Mouse (Mus musculus) liver, postnatal 0 days (tissue): ENCODE data around the gene Utp14a. TPM values are rescaled to one million over a fixed set of nuclear protein-coding genes. Genes with fewer than 3 reads are reported as not detected.

Source experiments
- ATAC-seq: fragments of 200-750 bp; cut with Nextera tagmentation; 2 replicates; pipeline ENCODE4 v1.8.0; 2017; ENCODE audit warnings: mild to moderate bottlenecking, moderate library complexity
- DNase-seq: peaks from one replicate; pipeline ENCODE4 v3.0.0-alpha.2; 2016
- H3K27ac ChIP-seq: fragments of 300-500 bp; sonication (generic); 2 replicates; pipeline ENCODE4 v1.5.1; 2014; ENCODE audit warnings: antibody characterized with exemption, moderate library complexity, mild to moderate bottlenecking, low read depth
- H3K27me3 ChIP-seq: fragments of 300-500 bp; sonication (generic); 2 replicates; pipeline ENCODE4 v1.6.1; 2014; ENCODE audit warnings: low read length, control low read depth, mixed read lengths; ENCODE audit not compliant: insufficient read depth
- H3K36me3 ChIP-seq: fragments of 300-500 bp; sonication (generic); replicated peaks from 2 replicates; pipeline ENCODE4 v1.6.1; 2014; ENCODE audit warnings: mild to moderate bottlenecking, control low read depth, low read length, moderate library complexity, mixed read lengths; ENCODE audit not compliant: insufficient read depth
- H3K4me1 ChIP-seq: fragments of 300-500 bp; sonication (generic); 2 replicates; pipeline ENCODE4 v1.6.1; 2014; ENCODE audit warnings: antibody characterized with exemption, mild to moderate bottlenecking, control low read depth; ENCODE audit not compliant: insufficient read depth
- H3K4me2 ChIP-seq: fragments of 300-500 bp; sonication (generic); 2 replicates; pipeline ENCODE4 v1.6.1; 2014; ENCODE audit warnings: low read depth, mild to moderate bottlenecking, low read length, moderate library complexity, mixed read lengths
- H3K4me3 ChIP-seq: fragments of 300-500 bp; sonication (generic); 2 replicates; pipeline ENCODE4 v1.5.1; 2014; ENCODE audit warnings: low read depth, low read length
- H3K9ac ChIP-seq: fragments of 300-500 bp; sonication (generic); replicated peaks from 2 replicates; pipeline ENCODE4 v1.6.1; 2014; ENCODE audit warnings: mild to moderate bottlenecking, moderate library complexity
- H3K9me3 ChIP-seq: fragments of 300-500 bp; sonication (generic); 2 replicates; pipeline ENCODE4 v1.6.1; 2016; ENCODE audit warnings: mild to moderate bottlenecking, control low read depth, low read length, mixed read lengths
- CTCF ChIP-seq: sonication (generic); IDR thresholded peaks from 2 replicates; pipeline ENCODE4 v1.5.1; 2016; ENCODE audit warnings: antibody characterized with exemption, low read depth
- EP300 ChIP-seq: IDR thresholded peaks from 2 replicates; pipeline ENCODE4 v1.6.1; 2016; ENCODE audit warnings: antibody characterized with exemption, low read depth, mild to moderate bottlenecking
- WGBS: fragments of 180-500 bp; shearing (Covaris S2); extraction: QIAGEN DNeasy Blood & Tissue Kit; methylation state at CpG from one replicate; pipeline ENCODE4 v1.1.7; 2014; ENCODE audit not compliant: insufficient replicate concordance; 5-methylcytosine and 5-hydroxymethylcytosine counted together
- polyA plus RNA-seq: library from polyadenylated mRNA; unstranded; fragments of >200 nt; fragmentation: Nextera tagmentation; extraction: Ambion mirVana; gene quantifications from 2 replicates; pipeline ENCODE4 v1.2.1, GENCODE M21; 2015

Utp14a gene
- polyA plus RNA-seq, 1 experiment from 2014 or later: 7.9 TPM

- Histone ChIP-seq H3K9ac (no peak overlapping the region), H3K9me3 (no peaks in the 10 kb centered on the region), H3K27ac (no peak overlapping the region), H3K4me2 (no peak overlapping the region), H3K4me3 (no peak overlapping the region), H3K4me1 (peaks cover 3% of the 10 kb centered on the region; the same call in 1 of the 2 replicates), H3K27me3 (no peaks in the 10 kb centered on the region), H3K36me3 (no peaks in the 10 kb centered on the region)
- no peak for TF ChIP-seq CTCF
- TF ChIP-seq EP300: no peak
- DNase-seq (no peak), ATAC-seq (no peak)
- WGBS: 56% methylated on average over 3 of the region's 3 CpGs
Observed at GRCm38 (mm10) chrX:48291413-48291812, 34.8 kb downstream of the Utp14a start.

GRCm38 (mm10) chrX:48305356-48305755, 48.7 kb downstream of the Utp14a start:
- Histone ChIP-seq H3K4me2 (no peak overlapping the region), H3K27ac (no peak overlapping the region), H3K4me1 (0 out of 2 replicates have a peak, but pooled peaks cover 2% of the 10 kb centered on the region), H3K9ac (no peak overlapping the region), H3K36me3 (no peaks in the 10 kb centered on the region), H3K9me3 (no peaks in the 10 kb centered on the region), H3K4me3 (no peak overlapping the region), H3K27me3 (no peaks in the 10 kb centered on the region)
- ATAC-seq (no peak), DNase-seq (no peak)
- 80% methylated on average over 4 of the region's 4 CpGs for WGBS
- TF ChIP-seq CTCF (no peak), EP300 (no peak)

GRCm38 (mm10) chrX:48310706-48311517, 54.2 kb downstream of the Utp14a start:
- TF ChIP-seq EP300: no peak
- TF ChIP-seq CTCF: no peak
- Histone ChIP-seq H3K27me3 (peaks cover 2% of the 10 kb centered on the region; the same call in 1 of the 2 replicates), H3K4me1 (peaks cover 19% of the 10 kb centered on the region), H3K4me3 (peak overlapping the region; percentile 30), H3K4me2 (peak overlapping the region; percentile 65), H3K9me3 (no peaks in the 10 kb centered on the region), H3K27ac (no peak overlapping the region), H3K36me3 (no peaks in the 10 kb centered on the region), H3K9ac (peak overlapping the region; percentile 51; the same call in 1 of the 2 replicates)
- WGBS: 24% methylated on average over 26 of the region's 26 CpGs
- no peak for ATAC-seq
- no peak for DNase-seq

- no peak for ATAC-seq
- WGBS: 71% methylated on average over 5 of the region's 5 CpGs
- no peak overlapping the region for H3K4me3 ChIP-seq
Observed at GRCm38 (mm10) chrX:48311727-48312126, 55.1 kb downstream of the Utp14a start.

GRCm38 (mm10) chrX:48314530-48315079, 57.9 kb downstream of the Utp14a start:
- peak overlapping the region; percentile 76 for H3K4me2 ChIP-seq
- TF ChIP-seq CTCF (no peak), EP300 (no peak)
- peaks cover 6% of the 10 kb centered on the region; the same call in 1 of the 2 replicates for H3K27me3 ChIP-seq
- H3K27ac ChIP-seq: peak overlapping the region; percentile 79
- peak overlapping the region; percentile 43 for H3K4me3 ChIP-seq
- ATAC-seq (peak; percentile 95), DNase-seq (peak; percentile 91)
- peaks cover 26% of the 10 kb centered on the region for H3K4me1 ChIP-seq
- peak overlapping the region; percentile 63 for H3K9ac ChIP-seq
- no peaks in the 10 kb centered on the region for H3K36me3 ChIP-seq
- no peaks in the 10 kb centered on the region for H3K9me3 ChIP-seq
- WGBS: 16% methylated on average over 32 of the region's 33 CpGs

More at GRCm38 (mm10) chrX:48311727-48312126, 55.1 kb downstream of the Utp14a start:
- H3K27ac ChIP-seq: no peak overlapping the region
- peaks cover 19% of the 10 kb centered on the region for H3K4me1 ChIP-seq
- H3K9me3 ChIP-seq: no peaks in the 10 kb centered on the region
- DNase-seq: no peak
- peak overlapping the region; percentile 65; the same call in 1 of the 2 replicates for H3K4me2 ChIP-seq
- TF ChIP-seq CTCF: no peak
- TF ChIP-seq EP300: peak; percentile 37; the same call in 1 of the 2 replicates
- H3K36me3 ChIP-seq: no peaks in the 10 kb centered on the region
- H3K27me3 ChIP-seq: peaks cover 2% of the 10 kb centered on the region; the same call in 1 of the 2 replicates
- no peak overlapping the region for H3K9ac ChIP-seq

GRCm38 (mm10) chrX:48317444-48317843, 60.8 kb downstream of the Utp14a start:
- WGBS: 41% methylated on average over 3 of the region's 3 CpGs
- Histone ChIP-seq H3K27me3 (peaks cover 6% of the 10 kb centered on the region; the same call in 1 of the 2 replicates), H3K9me3 (no peaks in the 10 kb centered on the region), H3K9ac (no peak overlapping the region), H3K4me1 (peaks cover 20% of the 10 kb centered on the region), H3K4me3 (no peak overlapping the region), H3K4me2 (0 out of 2 replicates have a peak overlapping the region, but pooled peaks have one; percentile 35), H3K36me3 (no peaks in the 10 kb centered on the region), H3K27ac (no peak overlapping the region)
- ATAC-seq (no peak), DNase-seq (no peak)
- TF ChIP-seq CTCF (no peak), EP300 (no peak)
